Mouse (Mus musculus): ENCODE measurements around the gene Cryzl1. TPM values are rescaled to one million over a fixed set of nuclear protein-coding genes. Genes with fewer than 3 reads are reported as not detected.
"Not testable (repeated sequence)": the region's sequence is repeated elsewhere in the genome, so short reads cannot be mapped to it uniquely, and the experiment has no call there.

The Cryzl1 gene
- polyA plus RNA-seq, 1 experiment from 2014 or later = 70.1 TPM

- 64% methylated on average over 3 of the region's 3 CpGs for WGBS
- Histone ChIP-seq H3K4me1 (peaks cover 16% of the 10 kb centered on the region; the same call in 1 of the 2 replicates), H3K27ac (no peak overlapping the region), H3K4me3 (peak overlapping the region; percentile 81), H3K9ac (no peak overlapping the region), H3K36me3 (peaks cover 18% of the 10 kb centered on the region), H3K4me2 (replicated peaks) (peak overlapping the region; percentile 70), H3K27me3 (no peaks in the 10 kb centered on the region), H3K9me3 (no peaks in the 10 kb centered on the region)
- no peak for ATAC-seq (ENCODE audit: insufficient number of reproducible peaks, insufficient read depth, low FRiP score, low TSS enrichment)
These were observed 79.5 kb downstream of the Cryzl1 start for GRCm38 (mm10) chr16:91649246-91649645.

DNA sequence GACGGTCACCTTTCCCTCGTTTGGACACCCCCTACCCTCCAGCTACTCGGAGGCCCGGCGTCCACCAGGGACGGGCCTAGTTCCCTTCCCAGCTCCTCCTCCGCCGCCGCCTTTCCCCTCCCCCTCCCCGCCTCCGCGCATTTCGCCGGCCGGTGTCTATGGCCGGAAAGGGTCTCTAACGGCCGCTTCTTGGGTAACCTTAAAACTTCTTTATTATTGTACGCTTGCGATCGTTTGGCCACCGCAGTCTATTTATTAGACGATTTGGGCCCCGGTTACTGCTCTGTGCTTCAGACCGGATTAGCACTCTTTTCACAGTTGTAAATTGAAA lies 80.6 kb downstream of the Cryzl1 start:
- H3K36me3 ChIP-seq = peaks cover 11% of the 10 kb centered on the region
- 1% methylated on average over 25 of the region's 25 CpGs for WGBS
- peak overlapping the region; percentile 70 for H3K4me2 ChIP-seq (replicated peaks)
- H3K27ac ChIP-seq = peak overlapping the region; percentile 98
- no peaks in the 10 kb centered on the region for H3K9me3 ChIP-seq
- ATAC-seq (ENCODE audit: insufficient number of reproducible peaks, insufficient read depth, low FRiP score, low TSS enrichment) = no peak
- peak overlapping the region; percentile 81 for H3K4me3 ChIP-seq
- H3K27me3 ChIP-seq = no peaks in the 10 kb centered on the region
- H3K9ac ChIP-seq = peak overlapping the region; percentile 73
- H3K4me1 ChIP-seq = peaks cover 16% of the 10 kb centered on the region; the same call in 1 of the 2 replicates

DNA sequence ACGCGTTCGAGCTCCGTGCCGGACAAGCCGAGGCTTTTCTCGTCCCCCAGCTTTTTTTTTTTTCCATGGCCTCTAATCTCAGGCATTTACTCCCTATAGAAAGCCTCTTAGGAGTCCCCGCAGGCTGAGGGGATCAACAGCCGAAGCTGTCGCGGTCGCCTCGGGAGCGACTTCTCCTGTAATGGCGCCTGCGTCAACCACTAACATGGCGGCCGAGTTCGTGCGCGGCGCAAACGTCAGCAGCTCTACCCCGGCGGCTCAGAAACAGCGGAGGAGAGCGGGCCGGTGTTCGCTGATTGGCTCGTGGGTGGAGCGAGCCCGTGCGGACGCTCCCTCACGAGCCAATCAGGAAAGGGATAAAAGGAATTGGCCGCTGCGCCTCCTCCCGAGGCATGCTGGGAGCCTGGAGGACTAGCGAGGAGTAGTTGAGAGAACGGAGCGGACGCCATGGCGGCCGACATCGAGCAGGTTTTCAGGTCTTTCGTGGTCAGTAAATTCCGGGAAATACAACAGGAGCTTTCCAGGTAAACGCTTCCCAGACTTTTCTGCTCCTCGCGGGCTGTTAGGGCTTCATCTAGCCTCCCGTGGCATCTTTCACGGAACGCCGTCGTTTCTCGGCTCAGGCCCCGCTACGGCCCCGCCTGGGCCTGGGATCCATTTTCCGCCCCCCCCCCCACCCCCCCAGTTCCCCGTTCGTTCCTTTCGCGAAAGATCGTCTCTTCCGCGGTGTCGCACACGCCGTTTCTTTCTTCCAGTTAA lies 81.1 kb downstream of the Cryzl1 start, which contains the start of gene Son:
Son (plus strand) TSS at position 46 of the 759 bp plus-strand sequence.
- peak within 1 kb of the TSS; percentile 81 for H3K4me3 ChIP-seq
- peak within 1 kb of the TSS; percentile 73 for H3K9ac ChIP-seq
- H3K36me3 ChIP-seq = peaks cover 16% of the 10 kb centered on the region
- WGBS = under 1% methylated on average over 69 of the region's 70 CpGs
- peak within 1 kb of the TSS; percentile 98 for H3K27ac ChIP-seq
- ATAC-seq (ENCODE audit: insufficient number of reproducible peaks, insufficient read depth, low FRiP score, low TSS enrichment) = peak; percentile 97
- H3K4me2 ChIP-seq (replicated peaks) = peak within 1 kb of the TSS; percentile 89
- H3K9me3 ChIP-seq = no peaks in the 10 kb centered on the region
- no peaks in the 10 kb centered on the region for H3K27me3 ChIP-seq
- H3K4me1 ChIP-seq = peaks cover 16% of the 10 kb centered on the region; the same call in 1 of the 2 replicates

DNA sequence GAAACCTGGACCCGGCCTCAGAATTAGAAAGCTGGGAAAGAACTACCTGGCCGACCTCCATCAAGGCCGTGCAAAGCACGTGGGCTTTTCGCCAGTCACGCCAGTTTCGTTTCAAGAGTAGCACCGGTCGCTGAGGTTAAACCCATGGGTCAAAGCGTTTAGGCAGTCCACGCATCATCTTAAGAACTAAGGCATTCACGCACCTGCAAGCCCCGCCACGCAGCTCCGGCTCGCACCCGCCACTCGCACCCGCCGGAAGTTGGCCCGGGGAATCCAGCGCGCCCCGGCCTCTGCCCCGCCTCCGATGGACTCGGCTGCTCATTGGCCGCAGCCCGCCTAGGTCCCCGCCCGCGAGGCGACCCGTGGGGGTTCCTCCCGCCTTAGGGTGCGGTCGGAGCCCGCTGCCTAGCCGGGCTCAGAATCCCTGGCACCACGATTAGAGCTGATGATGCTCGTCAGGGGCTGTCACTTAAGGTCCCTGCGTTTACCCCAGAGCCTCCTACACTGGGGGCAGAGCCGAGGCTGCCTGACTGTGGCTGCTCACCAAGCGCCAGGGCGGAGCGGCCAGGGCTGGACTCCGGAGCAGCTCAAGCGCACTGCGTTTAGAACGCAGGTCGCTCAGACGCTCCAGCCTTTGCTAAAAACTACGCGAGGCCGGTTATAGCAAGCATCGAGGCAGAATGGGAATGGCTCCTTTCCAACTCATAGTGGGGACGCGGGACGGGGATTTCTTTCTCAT lies 81.9 kb downstream of the Cryzl1 start, which contains the start of gene Gart:
Gart (minus strand) TSS at position 272 of the 739 bp plus-strand sequence.
- WGBS = under 1% methylated on average over 59 of the region's 59 CpGs
- peak; percentile 82 for ATAC-seq (ENCODE audit: insufficient number of reproducible peaks, insufficient read depth, low FRiP score, low TSS enrichment)
- peak within 1 kb of the TSS; percentile 89 for H3K4me2 ChIP-seq (replicated peaks)
- peak within 1 kb of the TSS; percentile 98 for H3K27ac ChIP-seq
- H3K4me3 ChIP-seq = peak within 1 kb of the TSS; percentile 81
- no peaks in the 10 kb centered on the region for H3K27me3 ChIP-seq
- H3K9ac ChIP-seq = peak within 1 kb of the TSS; percentile 73
- peaks cover 16% of the 10 kb centered on the region for H3K36me3 ChIP-seq
- H3K9me3 ChIP-seq = no peaks in the 10 kb centered on the region
- H3K4me1 ChIP-seq = peaks cover 9% of the 10 kb centered on the region; the same call in 1 of the 2 replicates

- Histone ChIP-seq H3K4me1 (peaks cover 9% of the 10 kb centered on the region; the same call in 1 of the 2 replicates), H3K36me3 (peaks cover 23% of the 10 kb centered on the region), H3K9me3 (no peaks in the 10 kb centered on the region), H3K4me3 (peak overlapping the region; percentile 81), H3K27me3 (no peaks in the 10 kb centered on the region), H3K4me2 (replicated peaks) (peak overlapping the region; percentile 89), H3K9ac (peak overlapping the region; percentile 73), H3K27ac (peak overlapping the region; percentile 98; the same call in 1 of the 2 replicates)
- WGBS = under 1% methylated on average over 11 of the region's 11 CpGs
- no peak for ATAC-seq (ENCODE audit: insufficient number of reproducible peaks, insufficient read depth, low FRiP score, low TSS enrichment)
These were observed 82.7 kb downstream of the Cryzl1 start for GRCm38 (mm10) chr16:91645995-91646602.

- H3K4me3 ChIP-seq = not testable (repeated sequence)
These were observed 83.4 kb downstream of the Cryzl1 start for GRCm38 (mm10) chr16:91645420-91645819.

GRCm38 (mm10) chr16:91644901-91645300 lies 83.9 kb downstream of the Cryzl1 start:
- Histone ChIP-seq H3K9me3 (no peaks in the 10 kb centered on the region), H3K9ac (no peak overlapping the region), H3K27me3 (no peaks in the 10 kb centered on the region), H3K4me2 (replicated peaks) (no peak overlapping the region), H3K27ac (no peak overlapping the region), H3K36me3 (peaks cover 31% of the 10 kb centered on the region), H3K4me1 (peaks cover 9% of the 10 kb centered on the region; the same call in 1 of the 2 replicates), H3K4me3 (no peak overlapping the region)
- WGBS = 87% methylated on average over 2 of the region's 2 CpGs
- ATAC-seq (ENCODE audit: insufficient number of reproducible peaks, insufficient read depth, low FRiP score, low TSS enrichment) = no peak

More at GRCm38 (mm10) chr16:91645420-91645819, 83.4 kb downstream of the Cryzl1 start:
- H3K36me3 ChIP-seq = peaks cover 27% of the 10 kb centered on the region
- not testable (repeated sequence) for H3K27me3 ChIP-seq; H3K27ac ChIP-seq; H3K9ac ChIP-seq; H3K4me2 ChIP-seq (replicated peaks); H3K9me3 ChIP-seq; ATAC-seq (ENCODE audit: insufficient number of reproducible peaks, insufficient read depth, low FRiP score, low TSS enrichment); H3K4me1 ChIP-seq
- 60% methylated on average over 1 of the region's 2 CpGs for WGBS

GRCm38 (mm10) chr16:91640171-91640570 lies 88.6 kb downstream of the Cryzl1 start:
- Histone ChIP-seq H3K4me1 (peaks cover 3% of the 10 kb centered on the region; the same call in 1 of the 2 replicates), H3K27me3 (no peaks in the 10 kb centered on the region), H3K36me3 (peaks cover 74% of the 10 kb centered on the region), H3K27ac (no peak overlapping the region), H3K4me2 (replicated peaks) (no peak overlapping the region), H3K4me3 (no peak overlapping the region), H3K9me3 (no peaks in the 10 kb centered on the region), H3K9ac (no peak overlapping the region)
- no peak for ATAC-seq (ENCODE audit: insufficient number of reproducible peaks, insufficient read depth, low FRiP score, low TSS enrichment)
- WGBS = 87% methylated on average over 8 of the region's 8 CpGs

DNA sequence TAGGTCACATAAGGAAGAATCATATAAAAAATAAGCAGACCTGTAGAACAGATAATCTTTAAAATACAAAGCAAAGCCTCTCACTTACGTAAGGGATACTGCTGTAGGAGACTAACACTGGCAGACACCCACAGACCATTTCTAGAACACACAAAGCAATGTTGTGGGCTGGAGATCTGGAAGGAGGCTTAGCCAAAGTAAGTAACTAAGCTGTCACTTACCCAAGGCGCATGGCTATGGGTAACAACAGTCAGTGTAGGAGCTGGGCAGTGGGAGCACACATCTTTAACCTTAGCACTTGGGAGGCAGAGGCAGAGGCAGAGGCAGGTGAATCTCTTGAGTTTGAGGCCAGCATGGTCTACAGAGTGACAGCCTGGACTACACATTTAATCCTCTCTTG lies 89.1 kb downstream of the Cryzl1 start:
- WGBS = 100% methylated on average over 2 of the region's 2 CpGs
- ATAC-seq (ENCODE audit: insufficient number of reproducible peaks, insufficient read depth, low FRiP score, low TSS enrichment) = no peak
- Histone ChIP-seq H3K4me3 (no peak overlapping the region), H3K9ac (no peak overlapping the region), H3K4me1 (no peaks in the 10 kb centered on the region), H3K4me2 (replicated peaks) (no peak overlapping the region), H3K27me3 (no peaks in the 10 kb centered on the region), H3K27ac (no peak overlapping the region), H3K36me3 (peaks cover 79% of the 10 kb centered on the region), H3K9me3 (no peaks in the 10 kb centered on the region)

Measured in embryonic facial prominence, embryonic 12.5 days (tissue).